Mouse (Mus musculus): ENCODE results near the gene Atg5. TPM values are rescaled to one million over a fixed set of nuclear protein-coding genes. Genes with fewer than 3 reads are reported as not detected.
"Not testable (repeated sequence)": the region's sequence is repeated elsewhere in the genome, so short reads cannot be mapped to it uniquely, and the experiment has no call there.

The Atg5 gene
- polyA plus RNA-seq, 1 experiment from 2014 or later = 47.3 TPM

DNA sequence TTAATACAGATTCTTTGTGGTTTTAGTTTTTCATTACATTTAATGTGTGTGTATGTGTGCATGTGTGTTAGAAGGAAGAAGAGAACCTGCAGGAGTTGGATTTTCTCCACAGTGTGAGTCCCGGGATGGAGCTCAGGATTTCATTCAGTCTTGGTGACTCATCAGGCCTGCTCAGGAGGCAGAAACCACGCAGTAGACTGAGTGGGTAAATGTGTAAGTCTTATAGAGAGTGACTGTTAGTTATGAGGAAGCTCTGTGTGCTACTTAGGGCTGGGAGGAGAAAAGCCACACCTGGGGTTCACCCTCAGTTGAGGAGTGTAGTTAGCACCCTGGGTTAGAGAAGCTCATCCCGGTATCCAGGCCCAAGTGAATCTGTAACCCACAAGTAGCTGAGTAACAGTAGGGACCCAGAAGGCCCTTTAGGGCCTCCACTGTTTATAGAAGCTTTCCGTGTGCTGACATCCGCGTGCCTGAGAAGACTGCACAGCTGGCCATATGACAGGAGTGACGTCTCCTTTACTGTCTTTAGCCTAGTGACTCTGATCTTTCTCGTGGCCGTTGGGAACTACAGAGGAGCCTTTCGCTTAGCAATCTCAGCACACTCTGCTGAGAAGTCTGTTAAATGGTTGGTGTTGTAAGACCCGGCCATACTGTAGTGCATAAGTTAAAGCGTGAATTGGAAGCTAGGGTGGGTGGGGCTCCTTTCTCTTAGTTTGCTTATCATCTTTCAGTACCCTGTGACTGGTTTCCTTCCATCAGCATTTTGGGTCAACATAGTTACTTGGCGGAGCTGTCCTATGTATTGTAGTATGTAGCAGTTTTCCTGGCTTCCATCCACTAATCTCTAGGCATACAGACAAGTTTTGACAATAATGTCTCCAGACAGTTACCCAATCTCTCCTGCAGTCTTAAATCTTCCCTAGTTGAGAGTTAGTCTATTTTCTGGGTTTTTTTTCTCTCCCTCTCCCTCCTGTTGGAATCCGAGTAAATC, 48.4 kb downstream of the Atg5 start:
- Histone ChIP-seq H3K9ac (replicated peaks) (no peak overlapping the region), H3K27ac (replicated peaks) (no peak overlapping the region), H3K4me1 (no peaks in the 10 kb centered on the region), H3K27me3 (replicated peaks) (no peaks in the 10 kb centered on the region), H3K4me3 (replicated peaks) (no peak overlapping the region), H3K4me2 (no peak overlapping the region), H3K36me3 (peaks cover 9% of the 10 kb centered on the region; the same call in 1 of the 2 replicates), H3K9me3 (replicated peaks) (no peaks in the 10 kb centered on the region)
- 84% methylated on average over 14 of the region's 14 CpGs for WGBS
- ATAC-seq (ENCODE audit: low FRiP score) = no peak

DNA sequence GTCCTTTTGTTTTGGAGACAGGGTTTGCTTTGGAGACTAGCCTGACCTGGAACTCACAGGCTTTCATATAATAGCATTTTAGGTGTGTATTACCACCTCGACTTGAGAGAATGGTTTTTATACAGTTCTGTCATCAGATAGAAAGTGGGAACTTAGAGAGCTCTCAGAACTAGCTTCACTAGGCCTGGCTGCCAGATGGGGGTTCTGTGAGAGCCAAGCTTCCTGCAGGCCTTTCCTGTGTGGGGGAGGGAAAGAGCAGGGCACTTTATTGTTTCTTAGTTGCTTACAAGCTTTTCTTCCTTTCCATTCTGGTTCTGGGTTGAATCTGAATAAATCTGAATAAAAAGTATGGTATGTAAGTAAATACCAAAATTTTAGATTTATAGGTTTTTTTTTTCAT, 54.0 kb downstream of the Atg5 start:
- H3K4me2 ChIP-seq = no peak overlapping the region
- no peaks in the 10 kb centered on the region for H3K4me1 ChIP-seq
- H3K9ac ChIP-seq (replicated peaks) = no peak overlapping the region
- ATAC-seq (ENCODE audit: low FRiP score) = no peak
- no peak overlapping the region for H3K4me3 ChIP-seq (replicated peaks)
- no peak overlapping the region for H3K27ac ChIP-seq (replicated peaks)
- no peaks in the 10 kb centered on the region for H3K27me3 ChIP-seq (replicated peaks)
- WGBS = 88% methylated on average over 1 of the region's 1 CpGs
- no peaks in the 10 kb centered on the region for H3K9me3 ChIP-seq (replicated peaks)
- H3K36me3 ChIP-seq = peaks cover 6% of the 10 kb centered on the region; the same call in 1 of the 2 replicates

DNA sequence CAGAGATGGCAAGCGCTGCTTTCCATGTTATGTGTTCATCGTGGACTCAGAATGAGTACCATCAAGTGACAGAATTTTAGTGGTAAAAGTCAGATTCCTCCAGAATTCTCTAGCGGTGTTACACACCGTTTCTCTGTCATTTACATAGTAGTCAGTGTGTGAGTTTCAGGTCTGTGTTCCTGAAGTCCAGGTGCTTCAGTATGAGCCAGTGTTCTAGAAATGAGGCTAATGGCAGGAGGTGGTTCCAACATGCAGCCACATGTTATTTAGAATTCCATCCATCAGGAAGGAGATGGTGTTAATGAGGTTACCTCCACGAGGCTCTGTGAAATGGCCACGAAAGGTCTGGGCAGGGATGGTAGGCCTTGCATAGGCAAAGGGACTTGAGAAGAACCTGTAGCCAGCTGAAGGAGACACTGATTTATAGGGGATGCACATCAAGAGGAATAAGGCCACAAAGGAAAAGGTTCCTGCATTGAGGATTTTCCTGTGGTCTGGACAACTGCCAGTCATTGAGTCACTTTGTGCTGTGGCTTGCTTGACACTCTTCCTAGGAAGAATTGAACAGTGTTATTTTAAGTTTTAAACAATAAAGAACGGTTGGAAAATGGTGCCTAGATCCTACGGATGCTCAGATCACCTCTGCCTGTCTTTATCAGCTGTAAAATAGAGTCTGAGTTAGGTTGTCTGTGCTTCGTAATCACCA, 55.1 kb downstream of the Atg5 start:
- no peak overlapping the region for H3K4me2 ChIP-seq
- 82% methylated on average over 9 of the region's 9 CpGs for WGBS
- no peak for ATAC-seq (ENCODE audit: low FRiP score)
- peaks cover 6% of the 10 kb centered on the region; the same call in 1 of the 2 replicates for H3K36me3 ChIP-seq
- H3K9me3 ChIP-seq (replicated peaks) = no peaks in the 10 kb centered on the region
- no peak overlapping the region for H3K4me3 ChIP-seq (replicated peaks)
- H3K4me1 ChIP-seq = no peaks in the 10 kb centered on the region
- H3K27ac ChIP-seq (replicated peaks) = no peak overlapping the region
- no peaks in the 10 kb centered on the region for H3K27me3 ChIP-seq (replicated peaks)
- no peak overlapping the region for H3K9ac ChIP-seq (replicated peaks)

DNA sequence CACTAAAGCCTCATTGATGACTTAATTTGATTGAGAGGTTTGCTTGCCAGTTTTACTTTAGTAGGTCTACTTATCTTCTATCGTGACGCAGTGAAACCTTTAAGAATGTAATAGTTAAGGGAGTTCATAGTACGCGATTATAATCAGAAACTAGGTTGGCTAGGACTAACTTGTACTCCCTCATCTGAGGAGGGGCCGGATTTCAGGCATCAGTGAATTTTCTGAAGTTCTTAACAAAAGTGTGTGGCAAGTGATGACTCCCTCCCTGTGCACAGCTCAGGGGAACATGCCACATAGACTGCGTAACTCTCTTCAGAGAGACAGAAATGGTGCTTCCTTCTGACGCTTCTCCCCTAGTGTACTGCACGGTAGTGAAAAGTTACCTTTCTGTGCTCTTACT, 55.7 kb downstream of the Atg5 start:
- Histone ChIP-seq H3K36me3 (peaks cover 6% of the 10 kb centered on the region; the same call in 1 of the 2 replicates), H3K27me3 (replicated peaks) (no peaks in the 10 kb centered on the region), H3K4me2 (no peak overlapping the region), H3K27ac (replicated peaks) (no peak overlapping the region), H3K9ac (replicated peaks) (no peak overlapping the region), H3K4me3 (replicated peaks) (no peak overlapping the region), H3K9me3 (replicated peaks) (no peaks in the 10 kb centered on the region), H3K4me1 (no peaks in the 10 kb centered on the region)
- whole genome bisulfite sequencing = 93% methylated on average over 8 of the region's 8 CpGs
- no peak for ATAC-seq (ENCODE audit: low FRiP score)

DNA sequence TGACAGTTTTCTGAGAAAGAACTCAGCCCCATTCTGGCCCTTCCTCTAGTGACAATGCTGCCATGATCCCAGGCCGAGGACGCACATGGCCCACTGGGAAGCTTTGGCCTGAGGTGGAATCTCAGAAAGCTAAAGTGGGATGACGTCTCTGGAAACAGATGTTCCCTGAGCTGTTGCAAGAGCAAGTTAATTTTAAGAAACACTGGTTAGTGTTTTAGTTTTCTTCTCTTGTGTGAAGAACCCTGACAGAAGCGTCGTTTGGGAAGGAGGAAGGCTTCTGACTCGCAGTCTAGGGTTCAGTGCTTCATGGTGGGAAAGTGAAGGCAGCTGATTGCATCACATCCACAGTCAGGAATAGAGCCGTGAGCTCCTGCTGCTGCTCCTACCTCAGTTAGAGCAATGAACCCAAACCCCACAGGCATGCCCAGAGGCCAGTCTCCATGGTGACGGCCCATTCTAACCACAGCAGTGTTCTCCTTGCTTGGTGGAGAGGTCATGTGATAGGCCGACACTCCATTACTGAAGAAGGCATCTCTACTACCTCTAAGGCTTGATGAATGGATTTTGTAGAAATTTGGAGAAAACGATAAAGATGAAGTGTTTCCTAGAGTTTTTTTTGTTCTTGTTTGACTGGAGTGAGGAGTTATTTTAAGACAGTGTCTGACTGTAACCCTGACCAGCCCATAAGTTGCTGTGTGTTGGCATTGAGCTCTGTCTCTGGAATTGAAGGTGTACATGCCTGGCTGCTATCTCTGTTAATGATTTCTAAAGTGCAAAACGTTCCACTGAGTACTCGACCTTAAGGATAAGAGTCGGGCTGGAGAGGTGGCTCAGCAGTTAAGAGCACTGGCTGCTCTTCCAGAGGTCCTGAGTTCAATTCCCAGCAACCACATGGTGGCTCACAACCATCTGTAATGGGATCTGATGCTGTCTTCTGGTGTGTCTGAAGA, 57.7 kb downstream of the Atg5 start:
- Histone ChIP-seq H3K4me2 (no peak overlapping the region), H3K36me3 (peaks cover 6% of the 10 kb centered on the region; the same call in 1 of the 2 replicates), H3K9me3 (replicated peaks) (no peaks in the 10 kb centered on the region), H3K4me1 (no peaks in the 10 kb centered on the region), H3K4me3 (replicated peaks) (no peak overlapping the region), H3K9ac (replicated peaks) (no peak overlapping the region), H3K27me3 (replicated peaks) (no peaks in the 10 kb centered on the region), H3K27ac (replicated peaks) (no peak overlapping the region)
- no peak for ATAC-seq (ENCODE audit: low FRiP score)
- WGBS = 66% methylated on average over 13 of the region's 13 CpGs

DNA sequence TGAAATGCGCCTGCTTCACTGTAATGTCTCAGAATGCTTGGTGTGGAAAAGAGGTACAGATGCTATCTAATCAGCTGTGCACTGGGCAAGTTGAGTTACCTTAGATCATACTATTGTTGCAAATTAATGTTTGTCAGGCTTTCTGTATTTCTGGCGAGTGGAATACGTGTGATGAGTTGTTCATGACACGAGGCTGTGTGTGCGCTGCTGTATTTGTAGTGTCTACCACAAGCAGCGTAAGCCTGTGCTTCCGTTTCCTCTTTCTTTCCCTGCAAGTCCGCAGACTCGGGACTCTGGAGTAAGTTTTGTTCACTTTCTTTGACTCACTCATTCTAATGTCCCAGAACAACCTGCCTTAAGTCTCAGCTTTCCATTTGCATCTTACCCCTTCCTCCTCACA, 58.9 kb downstream of the Atg5 start:
- Histone ChIP-seq H3K4me3 (replicated peaks) (no peak overlapping the region), H3K36me3 (no peaks in the 10 kb centered on the region), H3K27ac (replicated peaks) (no peak overlapping the region), H3K9me3 (replicated peaks) (no peaks in the 10 kb centered on the region), H3K4me2 (no peak overlapping the region), H3K4me1 (no peaks in the 10 kb centered on the region), H3K9ac (replicated peaks) (no peak overlapping the region), H3K27me3 (replicated peaks) (no peaks in the 10 kb centered on the region)
- WGBS = 92% methylated on average over 9 of the region's 9 CpGs
- no peak for ATAC-seq (ENCODE audit: low FRiP score)

DNA sequence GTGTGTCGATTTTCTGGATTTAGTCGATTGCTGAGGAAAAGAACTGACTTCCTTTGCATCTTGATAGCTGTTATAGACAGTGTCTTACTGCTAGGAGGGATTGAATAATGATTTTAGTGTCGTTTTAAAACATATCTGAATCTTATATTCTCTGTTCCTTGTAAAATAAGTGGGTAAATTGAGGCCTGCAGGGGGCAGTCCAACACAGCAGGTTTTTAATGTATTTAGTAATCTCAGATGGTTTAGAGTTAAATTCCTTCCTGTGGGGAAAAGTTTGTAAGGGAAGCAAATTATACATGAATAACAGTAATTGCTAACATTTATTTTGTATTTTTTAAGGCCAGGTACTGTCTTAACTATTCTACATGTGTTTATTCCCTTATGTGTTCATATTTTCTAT, 60.2 kb downstream of the Atg5 start:
- WGBS = 63% methylated on average over 3 of the region's 3 CpGs
- no peak for ATAC-seq (ENCODE audit: low FRiP score)
- Histone ChIP-seq H3K4me3 (replicated peaks) (no peak overlapping the region), H3K36me3 (no peaks in the 10 kb centered on the region), H3K4me2 (no peak overlapping the region), H3K9me3 (replicated peaks) (no peaks in the 10 kb centered on the region), H3K9ac (replicated peaks) (no peak overlapping the region), H3K27me3 (replicated peaks) (no peaks in the 10 kb centered on the region), H3K27ac (replicated peaks) (no peak overlapping the region), H3K4me1 (no peaks in the 10 kb centered on the region)

DNA sequence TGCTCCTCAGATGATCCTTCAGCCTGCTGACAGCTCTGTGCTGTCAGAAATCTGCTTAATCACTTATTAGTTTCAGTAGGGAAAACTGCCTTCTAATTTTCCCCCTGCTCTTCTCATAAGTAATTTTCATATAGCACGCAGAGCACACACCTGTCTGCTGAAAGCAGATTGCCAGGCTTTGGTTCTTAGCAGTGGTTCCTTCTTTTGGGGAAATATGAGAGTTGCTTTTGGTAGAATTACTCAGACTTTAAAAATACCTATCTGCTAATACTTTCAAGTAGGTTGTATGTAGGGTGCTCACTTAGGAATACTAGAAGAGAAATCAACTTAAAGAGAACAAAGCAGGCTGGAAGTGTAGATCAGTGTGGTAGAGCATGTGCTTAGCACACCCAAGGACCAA, 62.6 kb downstream of the Atg5 start:
- Histone ChIP-seq H3K27me3 (replicated peaks) (no peaks in the 10 kb centered on the region), H3K4me3 (replicated peaks) (no peak overlapping the region), H3K4me1 (no peaks in the 10 kb centered on the region), H3K27ac (replicated peaks) (no peak overlapping the region), H3K36me3 (no peaks in the 10 kb centered on the region), H3K9me3 (replicated peaks) (no peaks in the 10 kb centered on the region), H3K4me2 (no peak overlapping the region), H3K9ac (replicated peaks) (no peak overlapping the region)
- WGBS = 92% methylated on average over 1 of the region's 1 CpGs
- ATAC-seq (ENCODE audit: low FRiP score) = no peak

DNA sequence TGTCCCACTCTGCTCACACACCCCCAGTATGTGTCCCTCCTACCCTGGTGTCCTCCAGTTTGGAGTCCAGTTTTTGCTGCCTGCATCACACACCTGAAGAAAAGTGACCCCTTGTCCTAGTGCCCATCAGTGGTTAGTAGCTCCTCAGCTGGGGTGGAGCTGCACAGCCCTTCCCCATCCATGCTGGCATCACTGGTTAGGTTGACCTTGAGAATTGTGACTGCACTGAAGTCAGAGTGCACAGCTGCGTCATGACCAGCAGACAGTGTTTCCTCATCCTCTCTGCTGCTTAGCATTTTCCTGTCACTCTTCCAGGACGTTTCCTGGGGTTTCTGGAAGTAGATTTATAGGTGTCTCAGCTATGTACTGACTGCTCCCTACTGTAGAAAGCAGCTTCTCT, 63.3 kb downstream of the Atg5 start:
- no peaks in the 10 kb centered on the region for H3K36me3 ChIP-seq
- no peaks in the 10 kb centered on the region for H3K27me3 ChIP-seq (replicated peaks)
- H3K4me2 ChIP-seq = no peak overlapping the region
- H3K9me3 ChIP-seq (replicated peaks) = no peaks in the 10 kb centered on the region
- H3K27ac ChIP-seq (replicated peaks) = no peak overlapping the region
- ATAC-seq (ENCODE audit: low FRiP score) = no peak
- no peak overlapping the region for H3K9ac ChIP-seq (replicated peaks)
- no peak overlapping the region for H3K4me3 ChIP-seq (replicated peaks)
- WGBS = 55% methylated on average over 2 of the region's 2 CpGs
- H3K4me1 ChIP-seq = no peaks in the 10 kb centered on the region

DNA sequence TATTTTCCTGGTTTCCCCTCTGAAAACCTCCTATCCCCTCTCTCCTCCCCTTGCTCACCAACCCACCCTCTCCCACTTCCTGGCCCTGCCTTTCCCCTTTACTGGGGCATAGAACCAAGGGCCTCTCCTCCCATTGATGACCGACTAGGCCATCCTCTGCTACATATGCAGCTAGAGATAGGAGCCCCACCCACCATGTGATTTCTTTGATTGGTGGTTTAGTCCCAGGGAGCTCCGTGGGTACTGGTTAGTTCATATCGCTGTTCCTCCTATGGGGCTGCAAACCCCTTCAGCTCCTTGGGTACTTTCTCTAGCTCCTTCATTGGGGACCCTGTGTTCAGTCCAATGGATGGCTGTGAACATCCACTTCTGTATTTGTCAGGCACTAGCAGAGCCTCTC, 64.5 kb downstream of the Atg5 start:
- H3K4me3 ChIP-seq (replicated peaks); H3K36me3 ChIP-seq; H3K4me1 ChIP-seq; H3K9ac ChIP-seq (replicated peaks); H3K9me3 ChIP-seq (replicated peaks); H3K4me2 ChIP-seq; H3K27ac ChIP-seq (replicated peaks); H3K27me3 ChIP-seq (replicated peaks); ATAC-seq (ENCODE audit: low FRiP score): not testable (repeated sequence)
- WGBS = 91% methylated on average over 3 of the region's 3 CpGs

DNA sequence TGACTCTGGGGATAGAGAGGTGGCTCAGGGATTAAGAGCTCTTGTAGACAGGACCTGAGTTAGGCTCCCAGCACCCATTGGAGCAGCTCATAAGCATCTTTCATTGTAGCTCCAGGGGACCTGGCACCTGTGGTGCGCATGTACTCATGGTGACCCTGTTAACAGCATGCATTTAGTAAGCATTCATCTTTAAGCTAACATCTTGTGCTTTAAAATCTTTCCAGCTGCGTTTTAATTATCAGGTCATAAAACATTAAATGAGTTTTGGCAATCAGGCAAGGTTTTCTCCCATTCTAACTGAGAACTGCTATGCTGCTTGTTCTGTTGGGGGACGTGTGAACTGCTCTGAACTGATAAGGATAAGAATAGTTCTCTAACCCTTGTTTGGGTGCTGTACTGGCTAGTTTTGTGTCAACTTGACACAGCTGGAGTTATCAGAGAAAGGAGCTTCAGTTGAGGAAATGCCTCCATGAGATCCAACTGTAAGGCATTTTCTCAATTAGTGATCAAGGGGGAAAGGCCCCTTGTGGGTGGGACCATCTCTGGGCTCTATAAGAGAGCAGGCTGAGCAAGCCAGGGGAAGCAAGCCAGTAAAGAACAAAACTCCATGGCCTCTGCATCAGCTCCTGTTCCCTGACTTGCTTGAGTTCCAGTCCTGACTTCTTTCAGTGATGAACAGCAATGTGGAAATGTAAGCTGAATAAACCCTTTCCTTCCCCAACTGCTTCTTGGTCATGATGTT, 68.7 kb downstream of the Atg5 start:
- not testable (repeated sequence) for H3K4me2 ChIP-seq; H3K4me1 ChIP-seq; H3K27me3 ChIP-seq (replicated peaks); H3K27ac ChIP-seq (replicated peaks); H3K9ac ChIP-seq (replicated peaks); H3K9me3 ChIP-seq (replicated peaks); H3K4me3 ChIP-seq (replicated peaks); H3K36me3 ChIP-seq; ATAC-seq (ENCODE audit: low FRiP score)
- 49% methylated on average over 3 of the region's 3 CpGs for WGBS
